Mouse (Mus musculus): ENCODE results near the gene Fbxo27.

GRCm38 (mm10) chr7:28656430-28656829, 36.2 kb upstream of the Fbxo27 start:
- TF ChIP-seq CTCF (IDR thresholded peaks at IDR 0.05; ENCODE audit: extremely low read depth, insufficient read depth, insufficient read length, insufficient replicate concordance) (no peak), POLR2A (IDR thresholded peaks at IDR 0.05; ENCODE audit: low read depth, low read length) (no peak)

Measured in spleen, adult 2 months (tissue).